Mouse (Mus musculus): ENCODE data around the gene Slit3. TPM values are rescaled to one million over a fixed set of nuclear protein-coding genes. Genes with fewer than 3 reads are reported as not detected.
A peak's percentile ranks its signal among the peaks of the same experiment; 100 is the strongest.

The Slit3 gene
- polyA plus RNA-seq, 1 experiment from 2014 or later: 2.3 TPM

DNA sequence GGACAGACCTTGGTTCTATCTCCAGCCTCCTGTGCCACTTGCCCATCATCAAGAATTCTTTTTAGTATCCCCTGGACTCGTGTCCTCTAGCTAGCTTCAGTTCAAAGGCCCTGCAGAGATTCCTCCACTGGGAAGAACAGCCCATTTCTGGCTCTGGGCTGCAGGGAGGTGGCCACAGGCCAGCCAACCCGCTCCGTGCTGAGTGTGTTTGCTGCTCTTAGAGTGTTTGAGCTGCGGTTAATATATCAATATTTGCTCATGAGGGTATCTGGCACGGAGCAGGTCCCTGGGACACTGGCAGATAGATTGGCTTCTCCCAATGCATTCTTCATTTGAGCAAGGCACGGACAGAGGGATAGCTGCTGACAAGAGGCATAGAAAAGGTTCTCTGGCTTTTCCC, 159.8 kb downstream of the Slit3 start:
- Histone ChIP-seq H3K4me3 (ENCODE audit: low read depth, low read length) (no peak overlapping the region), H3K9ac (ENCODE audit: low read length) (no peak overlapping the region), H3K27ac (ENCODE audit: low read depth, low read length) (no peak overlapping the region), H3K27me3 (replicated peaks; ENCODE audit: control insufficient read depth, insufficient read depth, low read length) (no peaks in the 10 kb centered on the region), H3K36me3 (ENCODE audit: control insufficient read depth, insufficient read depth, low read length) (no peaks in the 10 kb centered on the region), H3K4me1 (ENCODE audit: control insufficient read depth, insufficient read depth, low read length) (peaks cover 19% of the 10 kb centered on the region), H3K9me3 (replicated peaks; ENCODE audit: control insufficient read depth, low read length) (no peaks in the 10 kb centered on the region), H3K4me2 (ENCODE audit: low read length) (no peak overlapping the region)
- 80% methylated on average over 6 of the region's 6 CpGs for WGBS
- ATAC-seq (no peak), DNase-seq (ENCODE audit: low spot score) (no peak)

DNA sequence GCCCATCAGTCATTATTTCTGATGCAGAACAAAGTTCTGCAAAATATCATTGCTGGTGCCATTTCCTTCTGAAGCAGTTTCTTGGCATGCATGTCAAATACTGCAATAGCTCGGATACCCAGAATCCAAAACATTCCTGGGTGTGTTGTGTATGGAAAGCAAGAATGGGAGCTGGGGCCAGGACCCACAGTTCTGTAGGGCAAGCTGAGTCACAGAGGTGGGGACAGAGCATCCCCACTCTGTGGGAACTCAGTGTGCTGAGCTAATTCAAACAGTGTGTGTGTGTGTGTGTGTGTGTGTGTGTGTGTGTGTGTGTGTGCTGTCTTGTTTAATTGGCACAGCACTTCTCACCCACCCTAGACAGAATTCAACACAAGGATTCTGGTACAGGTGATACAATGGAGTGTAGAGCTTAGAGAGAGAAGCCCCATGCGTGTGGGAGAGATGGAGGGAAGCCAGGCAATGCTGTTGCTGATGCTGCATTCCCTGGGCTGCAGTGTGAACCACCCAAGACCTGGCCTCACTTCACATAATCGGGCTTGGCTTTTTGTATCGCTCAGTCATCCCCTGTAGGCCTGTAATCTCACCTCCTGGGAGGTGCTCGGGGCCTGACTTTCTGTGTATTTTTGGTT, 161.1 kb downstream of the Slit3 start:
- Histone ChIP-seq H3K4me1 (ENCODE audit: control insufficient read depth, insufficient read depth, low read length) (peaks cover 21% of the 10 kb centered on the region), H3K4me3 (ENCODE audit: low read depth, low read length) (no peak overlapping the region), H3K4me2 (ENCODE audit: low read length) (no peak overlapping the region), H3K9ac (ENCODE audit: low read length) (no peak overlapping the region), H3K27ac (ENCODE audit: low read depth, low read length) (no peak overlapping the region), H3K27me3 (replicated peaks; ENCODE audit: control insufficient read depth, insufficient read depth, low read length) (no peaks in the 10 kb centered on the region), H3K36me3 (ENCODE audit: control insufficient read depth, insufficient read depth, low read length) (no peaks in the 10 kb centered on the region), H3K9me3 (replicated peaks; ENCODE audit: control insufficient read depth, low read length) (no peaks in the 10 kb centered on the region)
- ATAC-seq (no peak), DNase-seq (ENCODE audit: low spot score) (no peak)
- 69% methylated on average over 5 of the region's 5 CpGs for WGBS

DNA sequence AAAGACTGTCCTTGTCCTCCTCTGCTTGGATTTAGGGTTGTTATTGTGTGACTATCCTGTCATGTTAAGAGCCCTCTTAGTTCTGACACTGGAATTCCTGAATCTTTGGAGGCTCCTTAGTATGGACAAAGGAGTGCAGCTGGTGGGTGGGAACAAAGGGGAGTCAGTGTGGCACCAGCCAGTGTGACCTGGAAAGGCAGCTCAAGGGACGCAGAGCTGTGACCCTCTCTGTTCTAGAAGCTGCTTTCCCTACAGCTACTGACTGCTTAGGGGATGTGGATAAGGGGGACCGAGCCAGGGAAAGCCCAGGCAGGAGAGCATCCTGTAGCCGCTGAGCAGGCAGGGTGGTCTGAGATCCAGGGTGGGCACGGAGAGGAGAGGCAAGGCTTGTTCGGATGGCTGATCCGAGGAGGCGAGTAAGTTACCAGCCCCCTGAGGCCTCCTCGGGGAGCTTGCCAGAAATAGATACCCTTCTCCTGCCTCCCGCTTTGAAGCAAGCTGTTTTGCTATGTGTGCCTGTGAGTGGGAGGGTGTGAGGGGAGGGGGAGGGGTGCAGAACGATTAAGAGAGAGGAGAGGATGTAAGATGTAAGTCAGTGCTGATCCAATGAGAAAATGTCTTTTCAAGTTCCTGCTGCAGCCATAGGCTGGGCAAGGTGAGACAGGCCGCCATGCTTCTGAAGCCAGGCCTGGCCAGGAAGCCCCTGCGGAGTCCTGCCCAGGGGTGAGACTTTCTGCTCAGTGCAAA, 162.0 kb downstream of the Slit3 start:
- DNase-seq (ENCODE audit: low spot score): peak; percentile 74
- Histone ChIP-seq H3K4me1 (ENCODE audit: control insufficient read depth, insufficient read depth, low read length) (peaks cover 24% of the 10 kb centered on the region), H3K4me2 (ENCODE audit: low read length) (peak overlapping the region; percentile 22; the same call in 1 of the 2 replicates), H3K9me3 (replicated peaks; ENCODE audit: control insufficient read depth, low read length) (no peaks in the 10 kb centered on the region), H3K36me3 (ENCODE audit: control insufficient read depth, insufficient read depth, low read length) (no peaks in the 10 kb centered on the region), H3K27ac (ENCODE audit: low read depth, low read length) (peak overlapping the region; percentile 4; the same call in 1 of the 2 replicates), H3K9ac (ENCODE audit: low read length) (0 out of 2 replicates have a peak overlapping the region, but pooled peaks have one; percentile 0), H3K27me3 (replicated peaks; ENCODE audit: control insufficient read depth, insufficient read depth, low read length) (no peaks in the 10 kb centered on the region), H3K4me3 (ENCODE audit: low read depth, low read length) (no peak overlapping the region)
- WGBS: 13% methylated on average over 12 of the region's 12 CpGs
- peak; percentile 52; the same call in 1 of the 2 replicates for ATAC-seq

DNA sequence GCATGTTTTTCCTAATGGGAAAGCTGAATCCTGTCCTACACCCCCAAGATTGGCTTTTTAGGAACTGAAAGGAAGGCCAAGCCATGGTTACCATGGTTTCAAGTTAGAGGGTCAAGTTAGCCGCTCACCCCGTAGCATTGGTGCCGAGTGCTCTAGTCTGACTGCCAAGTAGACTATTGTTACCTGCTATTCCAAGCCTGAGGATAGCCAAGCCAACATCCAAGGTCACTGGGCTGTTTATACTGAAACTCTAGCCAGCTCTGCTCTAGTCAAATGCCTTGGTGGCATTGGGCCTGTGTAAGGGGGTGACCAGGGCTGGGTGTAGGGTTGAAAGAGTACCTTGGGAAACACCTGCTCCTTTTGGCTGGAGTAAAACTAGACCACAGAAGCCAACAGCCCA, 162.7 kb downstream of the Slit3 start:
- ATAC-seq: no peak
- no peaks in the 10 kb centered on the region for H3K27me3 ChIP-seq (replicated peaks; ENCODE audit: control insufficient read depth, insufficient read depth, low read length)
- H3K9ac ChIP-seq (ENCODE audit: low read length): no peak overlapping the region
- WGBS: 36% methylated on average over 3 of the region's 3 CpGs
- DNase-seq (ENCODE audit: low spot score): no peak
- H3K4me2 ChIP-seq (ENCODE audit: low read length): no peak overlapping the region
- H3K9me3 ChIP-seq (replicated peaks; ENCODE audit: control insufficient read depth, low read length): no peaks in the 10 kb centered on the region
- H3K4me1 ChIP-seq (ENCODE audit: control insufficient read depth, insufficient read depth, low read length): peaks cover 24% of the 10 kb centered on the region
- H3K4me3 ChIP-seq (ENCODE audit: low read depth, low read length): no peak overlapping the region
- no peaks in the 10 kb centered on the region for H3K36me3 ChIP-seq (ENCODE audit: control insufficient read depth, insufficient read depth, low read length)
- H3K27ac ChIP-seq (ENCODE audit: low read depth, low read length): no peak overlapping the region

DNA sequence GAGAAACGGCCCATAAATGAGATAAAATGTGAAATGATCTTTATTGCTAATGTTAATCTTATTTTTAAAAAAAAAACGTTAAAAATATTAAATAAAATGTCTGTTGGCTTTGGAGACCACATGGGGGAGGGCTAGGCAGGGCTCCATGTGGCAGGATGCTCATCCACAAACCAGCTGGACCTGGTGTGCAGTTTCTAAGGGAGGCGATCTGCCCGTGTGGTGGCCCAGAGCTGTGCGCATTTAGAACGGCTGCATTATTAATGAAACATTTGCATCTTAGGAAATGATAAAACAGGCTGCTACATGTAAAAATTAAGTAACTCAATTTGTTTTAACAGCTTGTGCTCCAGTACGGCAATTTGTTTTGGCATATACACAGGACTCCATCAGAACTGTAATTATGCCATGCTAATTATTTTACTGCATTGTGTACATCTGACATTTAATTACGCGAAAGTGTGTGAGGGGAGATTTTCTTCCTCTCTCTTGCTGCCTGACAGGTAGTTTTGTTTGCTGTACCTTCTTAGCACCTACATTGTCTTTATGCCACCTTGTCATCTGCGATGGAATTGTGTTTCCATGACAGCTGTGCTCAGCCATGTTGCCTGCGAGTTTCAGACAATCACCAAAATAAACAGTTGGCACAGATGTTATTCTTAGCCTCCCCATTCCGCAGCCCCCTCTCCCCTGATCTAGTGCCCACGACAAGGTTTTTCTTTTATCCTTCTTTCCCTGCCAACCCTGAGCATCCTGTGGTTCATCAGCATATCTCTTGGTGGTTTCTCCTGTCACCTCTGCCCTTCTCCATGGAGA, 165.8 kb downstream of the Slit3 start:
- Histone ChIP-seq H3K4me3 (ENCODE audit: low read depth, low read length) (no peak overlapping the region), H3K27ac (ENCODE audit: low read depth, low read length) (peak overlapping the region; percentile 29; the same call in 1 of the 2 replicates), H3K36me3 (ENCODE audit: control insufficient read depth, insufficient read depth, low read length) (no peaks in the 10 kb centered on the region), H3K27me3 (replicated peaks; ENCODE audit: control insufficient read depth, insufficient read depth, low read length) (no peaks in the 10 kb centered on the region), H3K4me2 (ENCODE audit: low read length) (no peak overlapping the region), H3K9ac (ENCODE audit: low read length) (no peak overlapping the region), H3K4me1 (ENCODE audit: control insufficient read depth, insufficient read depth, low read length) (peaks cover 24% of the 10 kb centered on the region), H3K9me3 (replicated peaks; ENCODE audit: control insufficient read depth, low read length) (no peaks in the 10 kb centered on the region)
- ATAC-seq: peak; percentile 79
- peak; percentile 81 for DNase-seq (ENCODE audit: low spot score)
- WGBS: 31% methylated on average over 13 of the region's 13 CpGs

DNA sequence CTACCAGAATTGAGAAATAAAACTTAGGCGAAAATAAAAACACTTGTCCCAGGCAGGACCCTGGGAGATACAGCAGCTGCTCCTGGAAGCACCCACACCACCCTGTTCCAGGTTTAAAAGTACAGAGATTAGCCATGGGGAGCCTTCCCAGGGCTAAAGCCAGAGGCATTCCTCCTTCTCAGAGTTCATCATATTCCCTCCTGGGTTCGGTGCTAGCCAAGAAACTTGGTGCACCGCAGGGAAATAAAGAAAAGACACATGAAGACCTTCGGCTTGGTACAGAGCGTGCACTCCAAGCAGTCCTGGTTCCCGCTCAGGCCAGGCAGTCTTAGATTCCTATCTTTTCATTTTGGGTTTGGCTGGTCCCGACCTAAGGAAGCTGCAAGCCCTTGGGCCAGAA, 167.0 kb downstream of the Slit3 start:
- no peak overlapping the region for H3K4me3 ChIP-seq (ENCODE audit: low read depth, low read length)
- H3K9me3 ChIP-seq (replicated peaks; ENCODE audit: control insufficient read depth, low read length): no peaks in the 10 kb centered on the region
- no peak overlapping the region for H3K27ac ChIP-seq (ENCODE audit: low read depth, low read length)
- 95% methylated on average over 7 of the region's 7 CpGs for WGBS
- peaks cover 18% of the 10 kb centered on the region for H3K4me1 ChIP-seq (ENCODE audit: control insufficient read depth, insufficient read depth, low read length)
- H3K27me3 ChIP-seq (replicated peaks; ENCODE audit: control insufficient read depth, insufficient read depth, low read length): no peaks in the 10 kb centered on the region
- no peak overlapping the region for H3K9ac ChIP-seq (ENCODE audit: low read length)
- ATAC-seq (no peak), DNase-seq (ENCODE audit: low spot score) (no peak)
- no peak overlapping the region for H3K4me2 ChIP-seq (ENCODE audit: low read length)
- no peaks in the 10 kb centered on the region for H3K36me3 ChIP-seq (ENCODE audit: control insufficient read depth, insufficient read depth, low read length)

DNA sequence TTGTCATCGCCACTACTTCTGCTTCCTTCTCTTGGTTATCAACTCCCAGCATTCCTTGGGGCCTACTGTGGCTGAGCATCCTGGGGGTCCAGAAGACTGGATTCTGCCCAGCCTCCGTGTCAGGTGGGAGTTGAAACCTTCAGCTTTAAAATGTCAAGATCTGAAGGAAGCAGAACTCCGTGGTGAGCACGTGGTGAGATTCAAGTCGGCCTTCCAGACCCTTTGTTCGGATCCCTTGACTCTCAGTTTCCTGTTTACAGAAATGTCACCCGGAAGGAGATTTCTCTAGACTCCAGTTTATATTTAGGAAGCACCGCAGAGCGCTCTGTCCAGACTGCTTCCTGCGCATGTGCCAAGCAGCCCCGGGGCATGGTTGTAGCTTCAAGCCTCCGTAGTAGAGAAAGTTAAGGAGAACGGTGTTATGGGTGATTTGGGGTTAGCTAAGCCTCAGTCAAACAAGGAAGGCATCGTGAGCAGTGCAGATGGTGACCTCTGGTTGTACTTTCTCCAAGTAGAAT, 167.8 kb downstream of the Slit3 start:
- no peak for ATAC-seq
- Histone ChIP-seq H3K9me3 (replicated peaks; ENCODE audit: control insufficient read depth, low read length) (no peaks in the 10 kb centered on the region), H3K27me3 (replicated peaks; ENCODE audit: control insufficient read depth, insufficient read depth, low read length) (no peaks in the 10 kb centered on the region), H3K27ac (ENCODE audit: low read depth, low read length) (no peak overlapping the region), H3K36me3 (ENCODE audit: control insufficient read depth, insufficient read depth, low read length) (no peaks in the 10 kb centered on the region), H3K4me3 (ENCODE audit: low read depth, low read length) (no peak overlapping the region), H3K9ac (ENCODE audit: low read length) (no peak overlapping the region), H3K4me2 (ENCODE audit: low read length) (no peak overlapping the region), H3K4me1 (ENCODE audit: control insufficient read depth, insufficient read depth, low read length) (peaks cover 10% of the 10 kb centered on the region)
- DNase-seq (ENCODE audit: low spot score): no peak
- WGBS: 89% methylated on average over 14 of the region's 14 CpGs

DNA sequence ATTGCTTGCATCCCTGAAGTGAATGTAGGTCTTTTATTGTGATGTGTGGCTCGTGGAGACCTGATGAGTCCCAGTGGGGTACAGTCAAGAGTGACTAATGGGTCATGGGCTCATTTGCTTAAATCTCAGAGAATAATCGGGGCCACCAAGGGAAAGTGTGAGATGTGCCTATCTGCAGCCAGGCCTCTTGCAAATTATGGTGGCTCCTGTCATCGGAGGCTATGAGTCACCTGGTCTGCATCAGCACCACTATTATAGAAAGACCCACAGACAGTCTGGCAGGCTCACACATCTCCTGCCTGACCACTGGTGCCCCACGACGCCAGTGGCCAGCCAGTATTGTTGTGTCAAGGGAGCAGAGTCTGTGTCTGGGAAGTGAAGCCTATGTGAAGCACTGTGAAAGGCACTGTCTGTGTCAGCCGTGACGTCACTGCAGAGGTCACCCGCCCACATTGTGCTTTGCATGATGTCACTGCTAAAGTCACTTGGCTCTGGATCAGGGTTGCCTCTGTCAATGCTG, 171.3 kb downstream of the Slit3 start:
- Histone ChIP-seq H3K4me3 (ENCODE audit: low read depth, low read length) (no peak overlapping the region), H3K27ac (ENCODE audit: low read depth, low read length) (no peak overlapping the region), H3K4me1 (ENCODE audit: control insufficient read depth, insufficient read depth, low read length) (peaks cover 13% of the 10 kb centered on the region), H3K36me3 (ENCODE audit: control insufficient read depth, insufficient read depth, low read length) (no peaks in the 10 kb centered on the region), H3K27me3 (replicated peaks; ENCODE audit: control insufficient read depth, insufficient read depth, low read length) (no peaks in the 10 kb centered on the region), H3K4me2 (ENCODE audit: low read length) (no peak overlapping the region), H3K9ac (ENCODE audit: low read length) (no peak overlapping the region), H3K9me3 (replicated peaks; ENCODE audit: control insufficient read depth, low read length) (no peaks in the 10 kb centered on the region)
- ATAC-seq (no peak), DNase-seq (ENCODE audit: low spot score) (no peak)
- 86% methylated on average over 8 of the region's 8 CpGs for WGBS
